Mouse (Mus musculus): ENCODE measurements at regions not wholly inside any gene's neighbourhood (a gene's known extent, or its start where the extent isn't known, plus 50 kb on each side); places are given as distances from the start of the nearest gene placed in this dataset.
A peak's percentile ranks its signal among the peaks of the same experiment; 100 is the strongest.

GRCm38 (mm10) chr2:106318695-106319266 lies 315.4 kb upstream of the Dnajc24 start:
- no peak for DNase-seq (ENCODE audit: low spot score)

- DNase-seq (ENCODE audit: low spot score): no peak
Measured at GRCm38 (mm10) chr2:106346781-106347180, 343.4 kb upstream of the Dnajc24 start.

- no peak for DNase-seq (ENCODE audit: low spot score)
Measured at GRCm38 (mm10) chr2:106347249-106347648, 343.9 kb upstream of the Dnajc24 start.

GRCm38 (mm10) chr2:106355565-106355964 lies 337.5 kb upstream of the Mpped2 start:
- no peak for DNase-seq (ENCODE audit: low spot score)

- DNase-seq (ENCODE audit: low spot score): peak; percentile 9
Measured at GRCm38 (mm10) chr2:106355984-106356547, 337.0 kb upstream of the Mpped2 start.

GRCm38 (mm10) chr2:106368641-106369040 lies 324.4 kb upstream of the Mpped2 start:
- DNase-seq (ENCODE audit: low spot score): no peak

- no peak for DNase-seq (ENCODE audit: low spot score)
Measured at GRCm38 (mm10) chr2:106383415-106384285, 309.4 kb upstream of the Mpped2 start.

- DNase-seq (ENCODE audit: low spot score): no peak
Measured at GRCm38 (mm10) chr2:106384286-106384595, 308.8 kb upstream of the Mpped2 start.

GRCm38 (mm10) chr2:106384842-106385241 lies 308.2 kb upstream of the Mpped2 start:
- DNase-seq (ENCODE audit: low spot score): no peak

GRCm38 (mm10) chr2:106412158-106412557 lies 280.9 kb upstream of the Mpped2 start:
- DNase-seq (ENCODE audit: low spot score): no peak

GRCm38 (mm10) chr2:106415474-106416019 lies 277.5 kb upstream of the Mpped2 start:
- DNase-seq (ENCODE audit: low spot score): no peak

GRCm38 (mm10) chr2:106418181-106418580 lies 274.9 kb upstream of the Mpped2 start:
- no peak for DNase-seq (ENCODE audit: low spot score)

GRCm38 (mm10) chr2:106424974-106425373 lies 268.1 kb upstream of the Mpped2 start:
- no peak for DNase-seq (ENCODE audit: low spot score)

- no peak for DNase-seq (ENCODE audit: low spot score)
Measured at GRCm38 (mm10) chr2:106425451-106425881, 267.6 kb upstream of the Mpped2 start.

- no peak for DNase-seq (ENCODE audit: low spot score)
Measured at GRCm38 (mm10) chr2:106426010-106426409, 267.1 kb upstream of the Mpped2 start.

GRCm38 (mm10) chr2:106427237-106427636 lies 265.8 kb upstream of the Mpped2 start:
- no peak for DNase-seq (ENCODE audit: low spot score)

GRCm38 (mm10) chr2:106428909-106429308 lies 264.2 kb upstream of the Mpped2 start:
- no peak for DNase-seq (ENCODE audit: low spot score)

GRCm38 (mm10) chr2:106431141-106431540 lies 261.9 kb upstream of the Mpped2 start:
- peak; percentile 17 for DNase-seq (ENCODE audit: low spot score)

- no peak for DNase-seq (ENCODE audit: low spot score)
Measured at GRCm38 (mm10) chr2:106431637-106432199, 261.4 kb upstream of the Mpped2 start.

GRCm38 (mm10) chr2:106436136-106436535 lies 256.9 kb upstream of the Mpped2 start:
- DNase-seq (ENCODE audit: low spot score): no peak

- DNase-seq (ENCODE audit: low spot score): no peak
Measured at GRCm38 (mm10) chr2:106454310-106454974, 238.6 kb upstream of the Mpped2 start.

- no peak for DNase-seq (ENCODE audit: low spot score)
Measured at GRCm38 (mm10) chr2:106455039-106455438, 238.0 kb upstream of the Mpped2 start.
